Mouse (Mus musculus): ENCODE measurements around the gene Zfp36l1.

DNA sequence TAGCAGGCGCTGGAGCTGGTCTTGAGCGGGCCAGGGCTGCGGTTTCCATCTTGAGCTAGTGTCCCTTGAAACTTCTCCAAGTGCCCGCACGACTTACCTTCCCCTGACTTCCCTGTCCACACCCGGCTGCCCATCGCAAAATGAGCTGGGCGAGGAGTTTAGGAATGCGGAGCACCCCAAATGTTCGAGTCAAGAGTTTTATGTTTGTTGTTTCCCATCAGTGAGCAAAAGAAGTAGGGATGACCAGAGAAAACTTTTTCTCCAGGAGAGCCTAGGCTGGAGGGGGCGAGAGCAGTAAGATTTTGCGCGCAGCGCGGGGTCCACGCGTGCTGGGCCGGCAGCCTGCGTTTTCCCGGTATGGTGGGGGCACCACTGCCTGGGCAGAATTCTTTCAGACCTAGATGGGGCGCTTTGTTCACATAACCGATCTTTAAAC lies 791 bp upstream of the Zfp36l1 start:
- TF ChIP-seq USF1 (IDR thresholded peaks at IDR 0.05; ENCODE audit: low read depth) (no peak), CTCF (IDR thresholded peaks at IDR 0.05; ENCODE audit: control insufficient read depth, insufficient read depth, insufficient read length) (no peak), FOSL1 (IDR thresholded peaks at IDR 0.05; ENCODE audit: insufficient read depth, low read length, poor library complexity, severe bottlenecking) (no peak), MAX (IDR thresholded peaks at IDR 0.05) (no peak), MYOD1 (IDR thresholded peaks at IDR 0.05; ENCODE audit: control insufficient read depth, insufficient read length, low read depth) (no peak)
